Comparison of ENCODE assay signal across 14 mouse cellular contexts in the genomic region with DNA sequence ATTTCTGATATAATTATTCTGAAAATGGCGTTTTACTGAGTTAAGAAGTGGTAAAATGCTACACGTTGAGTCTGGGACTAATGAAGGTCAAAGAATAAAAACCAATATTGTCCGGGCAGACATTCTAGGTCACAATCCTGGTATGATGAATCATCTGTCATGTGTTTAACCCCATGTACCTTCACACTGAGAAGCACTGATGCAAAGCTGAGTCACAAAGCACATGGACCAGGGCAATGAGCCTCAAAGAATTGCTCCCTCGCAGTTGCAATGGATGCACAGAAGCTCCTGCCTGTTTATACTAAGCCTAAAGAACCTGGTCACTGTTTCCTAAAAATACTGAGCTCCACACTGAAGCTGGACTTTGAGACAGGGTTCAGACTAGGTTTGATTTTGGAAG.
DNase-seq lines count a peak whose midpoint lies in the region.
"Had no signal": no experiment of that assay in that cellular context is flagged by ENCODE, and none has a peak within 500 bp of the region (broad histone marks: within the 10 kb centered on the region; RNA-seq: fewer than 3 reads in every experiment).

No protein-coding gene starts in this region.

- DNase-seq in adrenal gland, adult (ENCODE audit: inconsistent age in 2 of 2, low spot score in 1 of 2), result peak; percentile 11 to 50
- DNase-seq in adrenal gland, postnatal 10 days, result no peak
- DNase-seq in 3T3-L1 (ENCODE audit: low read depth, low spot score) (peak; percentile 83), NIH3T3 (ENCODE audit: low read depth) (peak; percentile 57)
- DNase-seq in lung, adult 18-20 months, result no peak
- DNase-seq: adrenal gland, adult 8-10 months; adrenal gland, postnatal 25 days; cerebellum, adult 11 months; cerebellum, adult 18-20 months; cerebellum, adult 8-10 months; cerebellum, adult 9-11 months; cerebellum, postnatal 14 days; cerebellum, postnatal 36 days; forebrain, postnatal 0 days had no signal

Comparison
In these comparisons a context has a peak if more than half of its experiments do, and no peak if none do; other contexts are left out.
1. DNase-seq: peak in adrenal gland, adult (2 of 2), 3T3-L1 (single experiment) and NIH3T3 (single experiment); none in adrenal gland, postnatal 10 days (single experiment) and lung, adult 18-20 months (0 of 2).